In the genomic region with DNA sequence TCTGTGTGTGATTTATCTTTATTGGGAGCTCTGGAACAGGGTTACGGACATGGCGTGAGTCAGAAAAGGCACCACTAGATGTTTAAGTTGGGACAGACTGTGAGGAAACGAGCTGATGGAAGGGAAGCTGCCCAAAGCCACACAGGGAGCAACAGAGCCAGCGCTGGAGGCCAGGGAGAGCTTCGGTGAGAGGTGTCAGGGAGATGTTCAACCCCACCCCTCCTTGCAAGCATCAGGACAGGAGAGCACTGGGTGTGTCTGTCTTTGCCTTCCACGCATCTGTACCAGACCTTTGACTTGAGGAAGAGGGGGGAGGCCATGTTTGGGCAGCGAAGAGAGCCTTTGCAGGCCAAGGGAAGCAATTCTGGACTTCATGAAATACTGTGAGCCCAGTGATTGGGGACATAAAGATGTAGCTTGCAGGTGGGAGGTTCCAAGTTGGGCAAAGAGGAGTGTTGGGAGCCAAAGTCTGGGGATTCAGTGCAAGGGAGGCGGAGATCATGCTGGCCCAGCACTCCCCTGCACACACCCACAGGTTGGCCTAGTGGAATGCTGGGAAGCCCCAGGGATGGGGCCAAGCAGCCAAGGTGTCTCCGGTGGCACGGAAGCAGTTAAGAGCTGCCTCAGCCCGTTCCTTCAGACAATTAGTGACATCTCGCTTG, we compare ENCODE assay signal across 8 mouse cellular contexts. TPM values are rescaled to one million over a fixed set of nuclear protein-coding genes. Genes with fewer than 3 reads are reported as not detected.
DNase-seq lines count a peak whose midpoint lies in the region; ATAC-seq and TF ChIP-seq lines count a peak whose summit lies in the region.

No protein-coding gene starts in this region.

- no peak for TF ChIP-seq CTCF in layer of hippocampus, adult 2 months (conservative IDR thresholded peaks at IDR 0.05)
- no peak for TF ChIP-seq CTCF in midbrain, postnatal 0 days (IDR thresholded peaks at IDR 0.05)

- H3K4me1 ChIP-seq in embryonic facial prominence, embryonic 12.5 days = peaks cover 100% of the 10 kb centered on the region
- H3K4me1 ChIP-seq in intestine, embryonic 14.5 days (replicated peaks; ENCODE audit: control insufficient read depth, insufficient read depth, low read length) = peaks cover 90% of the 10 kb centered on the region
- peaks cover 85% of the 10 kb centered on the region for H3K4me1 ChIP-seq in midbrain, postnatal 0 days (ENCODE audit: insufficient read depth, low read length)

- no peaks in the 10 kb centered on the region for H3K9me3 ChIP-seq in embryonic facial prominence, embryonic 12.5 days
- no peaks in the 10 kb centered on the region for H3K9me3 ChIP-seq in intestine, embryonic 14.5 days (ENCODE audit: control insufficient read depth, low read length)
- no peaks in the 10 kb centered on the region for H3K9me3 ChIP-seq in midbrain, postnatal 0 days (ENCODE audit: low read length)

- H3K36me3 ChIP-seq in embryonic facial prominence, embryonic 12.5 days = no peaks in the 10 kb centered on the region
- H3K36me3 ChIP-seq in intestine, embryonic 14.5 days (ENCODE audit: control insufficient read depth, insufficient read depth, low read length) = no peaks in the 10 kb centered on the region
- H3K36me3 ChIP-seq in midbrain, postnatal 0 days (ENCODE audit: insufficient read depth, low read length) = no peaks in the 10 kb centered on the region

- peak overlapping the region; percentile 16; the same call in 1 of the 2 replicates for H3K9ac ChIP-seq in embryonic facial prominence, embryonic 12.5 days
- no peak overlapping the region for H3K9ac ChIP-seq in intestine, embryonic 14.5 days (ENCODE audit: low read length)
- peak overlapping the region; percentile 42 for H3K9ac ChIP-seq in midbrain, postnatal 0 days (replicated peaks; ENCODE audit: low read length, poor library complexity, severe bottlenecking)

- no peaks in the 10 kb centered on the region for H3K27me3 ChIP-seq in embryonic facial prominence, embryonic 12.5 days
- H3K27me3 ChIP-seq in intestine, embryonic 14.5 days (replicated peaks; ENCODE audit: control insufficient read depth, insufficient read depth, low read length) = no peaks in the 10 kb centered on the region
- H3K27me3 ChIP-seq in midbrain, postnatal 0 days (ENCODE audit: insufficient read depth, low read length) = no peaks in the 10 kb centered on the region

- no peak for DNase-seq in layer of hippocampus, adult 2 months (ENCODE audit: low spot score in 2 of 2)
- DNase-seq in layer of hippocampus, postnatal 14 days (ENCODE audit: low spot score in 2 of 2) = no peak
- DNase-seq in intestine, embryonic 14.5 days (ENCODE audit: low spot score) = no peak
- no peak for DNase-seq in midbrain, postnatal 0 days (ENCODE audit: low spot score)
- DNase-seq in layer of hippocampus, adult 18-20 months (ENCODE audit: low spot score in 2 of 2) = no peak
- no peak for DNase-seq in gastrocnemius, postnatal 14 days

- WGBS in embryonic facial prominence, embryonic 12.5 days = 28% methylated on average over 12 of the region's 12 CpGs
- WGBS in intestine, embryonic 14.5 days = 22% methylated on average over 12 of the region's 12 CpGs
- WGBS in midbrain, postnatal 0 days = 29% methylated on average over 12 of the region's 12 CpGs

- no peak overlapping the region for H3K4me3 ChIP-seq in layer of hippocampus, adult 2 months
- H3K4me3 ChIP-seq in embryonic facial prominence, embryonic 12.5 days = no peak overlapping the region
- H3K4me3 ChIP-seq in intestine, embryonic 14.5 days (ENCODE audit: low read depth, low read length) = no peak overlapping the region
- H3K4me3 ChIP-seq in midbrain, postnatal 0 days (ENCODE audit: low read depth, low read length) = no peak overlapping the region

- intact Hi-C loops in gastrocnemius, postnatal 14 days (cut with DNase I; ENCODE audit: low total_unique reads) = no loop called here

- H3K4me2 ChIP-seq in embryonic facial prominence, embryonic 12.5 days (replicated peaks) = peak overlapping the region; percentile 23
- H3K4me2 ChIP-seq in intestine, embryonic 14.5 days (ENCODE audit: low read length) = no peak overlapping the region; the same call in 1 of the 2 replicates
- peak overlapping the region; percentile 33; the same call in 1 of the 2 replicates for H3K4me2 ChIP-seq in midbrain, postnatal 0 days (ENCODE audit: low read depth, low read length, poor library complexity, severe bottlenecking)

- H3K27ac ChIP-seq in layer of hippocampus, adult 2 months = peak overlapping the region; percentile 89
- H3K27ac ChIP-seq in embryonic facial prominence, embryonic 12.5 days = peak overlapping the region; percentile 87
- H3K27ac ChIP-seq in intestine, embryonic 14.5 days (ENCODE audit: low read depth) = peak overlapping the region; percentile 12
- H3K27ac ChIP-seq in midbrain, postnatal 0 days (ENCODE audit: low read depth, low read length) = peak overlapping the region; percentile 72

- no peak for ATAC-seq in embryonic facial prominence, embryonic 12.5 days (ENCODE audit: insufficient number of reproducible peaks, insufficient read depth, low FRiP score, low TSS enrichment)
- ATAC-seq in intestine, embryonic 14.5 days (replicated peaks; ENCODE audit: low FRiP score, low TSS enrichment, low read depth) = no peak
- no peak for ATAC-seq in midbrain, postnatal 0 days (ENCODE audit: low FRiP score)
- no peak for ATAC-seq in monocyte, adult 5-6 weeks (replicated peaks; ENCODE audit: insufficient number of reproducible peaks, low FRiP score, low TSS enrichment, poor library complexity, severe bottlenecking)

RNA-seq across cellular contexts. Expression of a gene that starts 35.8 kb away (rescaled TPM):
- 100 to 1,000 TPM; 108 to 113 TPM for total RNA-seq in layer of hippocampus, adult 2 months (2021)
- 10 to 100 TPM; 88.6 to 96.3 TPM for total RNA-seq in layer of hippocampus, postnatal 14 days (2021)
- polyA plus RNA-seq in embryonic facial prominence, embryonic 12.5 days (2016; fragmentation: Nextera tagmentation; extraction: Ambion mirVana) = 12.7 and 14.6 TPM in 2 replicates
- polyA plus RNA-seq in intestine, embryonic 14.5 days (2014; fragmentation: Nextera tagmentation; extraction: Ambion mirVana) = 7.3 and 8.1 TPM in 2 replicates
- 105 and 115 TPM in 2 replicates for total RNA-seq in midbrain, postnatal 0 days (2014; rRNA removed)
- polyA plus RNA-seq in midbrain, postnatal 0 days (2015; fragmentation: Nextera tagmentation; extraction: Ambion mirVana) = 9.2 and 11.0 TPM in 2 replicates
- total RNA-seq in monocyte, adult 5-6 weeks (2017) = 2.8 to 13.7 TPM (median 3.3 TPM) in 3 replicates
- 100 to 1,000 TPM; 114 to 116 TPM for total RNA-seq in layer of hippocampus, adult 18-20 months (2021)
- total RNA-seq in gastrocnemius, postnatal 14 days (2021) = 10 to 100 TPM; 37.1 to 56.1 TPM

Comparison
In these comparisons a context has a peak if more than half of its experiments do, and no peak if none do; other contexts are left out.
1. H3K27ac ChIP-seq: peak in every context shown above with its lines; median percentile 89 in layer of hippocampus, adult 2 months; 87 in embryonic facial prominence, embryonic 12.5 days; 72 in midbrain, postnatal 0 days; 12 in intestine, embryonic 14.5 days.